13 mouse cellular contexts compared by ENCODE assay signal in genomic region chr8:117332229-117333010, GRCm38 (mm10).
DNase-seq lines count a peak whose midpoint lies in the region; ATAC-seq lines count a peak whose summit lies in the region.
"Had no signal": no experiment of that assay in that cellular context is flagged by ENCODE, and none has a peak within 500 bp of the region (broad histone marks: within the 10 kb centered on the region; RNA-seq: fewer than 3 reads in every experiment).

No protein-coding gene starts in this region.

- H3K27ac ChIP-seq in intestine, embryonic 16.5 days (ENCODE audit: low read length): peak overlapping the region; percentile 89
- H3K27ac ChIP-seq: limb, embryonic 12.5 days had no signal

- H3K4me1 ChIP-seq in intestine, embryonic 16.5 days (ENCODE audit: control insufficient read depth, insufficient read depth, low read length): peaks cover 69% of the 10 kb centered on the region

- WGBS in intestine, embryonic 16.5 days: 54% methylated on average over 27 of the region's 27 CpGs

- H3K9ac ChIP-seq in intestine, embryonic 16.5 days (ENCODE audit: low read depth, low read length): 0 out of 2 replicates have a peak overlapping the region, but pooled peaks have one; percentile 25
- H3K9ac ChIP-seq: limb, embryonic 12.5 days had no signal

- H3K9me3 ChIP-seq in intestine, embryonic 16.5 days (ENCODE audit: control insufficient read depth, low read length): no peaks in the 10 kb centered on the region
- H3K9me3 ChIP-seq: limb, embryonic 12.5 days had no signal

- peak; percentile 64 for ATAC-seq in frontal cortex, adult (ENCODE audit: low TSS enrichment)
- no peak for ATAC-seq in intestine, embryonic 16.5 days
- ATAC-seq in megakaryocyte progenitor cell, adult 5-6 weeks (replicated peaks; ENCODE audit: poor library complexity): peak; percentile 23; the same call in 1 of the 2 replicates

- no peak for DNase-seq in frontal cortex, postnatal 14 days (ENCODE audit: low spot score in 2 of 2)
- DNase-seq in 3T3-L1 (ENCODE audit: low read depth, low spot score): peak; percentile 21
- no peak for DNase-seq in gastrocnemius, adult 8-10 months (ENCODE audit: low spot score in 2 of 2)
- DNase-seq in ovary, postnatal 36 days (ENCODE audit: low spot score): no peak
- DNase-seq in lung, postnatal 36 days: no peak
- DNase-seq: cerebellum, postnatal 14 days; gastrocnemius, postnatal 10 days; kidney, adult 18-20 months had no signal

- no peaks in the 10 kb centered on the region for H3K36me3 ChIP-seq in intestine, embryonic 16.5 days (ENCODE audit: control insufficient read depth, insufficient read depth, low read length)
- H3K36me3 ChIP-seq: limb, embryonic 12.5 days had no signal

- no peaks in the 10 kb centered on the region for H3K27me3 ChIP-seq in intestine, embryonic 16.5 days (replicated peaks; ENCODE audit: control insufficient read depth, insufficient read depth, low read length)
- H3K27me3 ChIP-seq: limb, embryonic 12.5 days had no signal

- H3K4me2 ChIP-seq in intestine, embryonic 16.5 days (ENCODE audit: low read depth, low read length): no peak overlapping the region
- H3K4me2 ChIP-seq: limb, embryonic 12.5 days had no signal

- no peak overlapping the region for H3K4me3 ChIP-seq in intestine, embryonic 16.5 days (ENCODE audit: low read length)
- H3K4me3 ChIP-seq: erythroblast, embryonic 14.5 days; limb, embryonic 12.5 days had no signal
